Comparison of ENCODE assay signal across 10 mouse cellular contexts in genomic region chr8:120370461-120370860, GRCm38 (mm10).
DNase-seq lines count a peak whose midpoint lies in the region; ATAC-seq and TF ChIP-seq lines count a peak whose summit lies in the region.
"Had no signal": no experiment of that assay in that cellular context is flagged by ENCODE, and none has a peak within 500 bp of the region (broad histone marks: within the 10 kb centered on the region; RNA-seq: fewer than 3 reads in every experiment).

No protein-coding gene starts in this region.

- ATAC-seq in lung, embryonic 14.5 days (ENCODE audit: insufficient read depth) = no peak
- ATAC-seq in liver, embryonic 16.5 days (ENCODE audit: low read depth) = no peak

- 55% methylated on average over 4 of the region's 4 CpGs for WGBS in heart, embryonic 10.5 days
- WGBS in lung, embryonic 14.5 days = 61% methylated on average over 4 of the region's 4 CpGs
- whole genome bisulfite sequencing in liver, embryonic 16.5 days (ENCODE audit: insufficient replicate concordance) = 22% methylated on average over 4 of the region's 4 CpGs

- no peaks in the 10 kb centered on the region for H3K9me3 ChIP-seq in heart, embryonic 10.5 days
- H3K9me3 ChIP-seq in lung, embryonic 14.5 days (ENCODE audit: low read depth, low read length) = no peaks in the 10 kb centered on the region
- no peaks in the 10 kb centered on the region for H3K9me3 ChIP-seq in liver, embryonic 16.5 days (replicated peaks; ENCODE audit: control insufficient read depth, low read length)
- H3K9me3 ChIP-seq: limb, embryonic 15.5 days had no signal

- H3K4me2 ChIP-seq in lung, embryonic 14.5 days = no peak overlapping the region
- H3K4me2 ChIP-seq in liver, embryonic 16.5 days (ENCODE audit: low read depth, low read length) = peak overlapping the region; percentile 88
- H3K4me2 ChIP-seq: limb, embryonic 15.5 days had no signal

- H3K36me3 ChIP-seq in heart, embryonic 10.5 days = no peaks in the 10 kb centered on the region
- H3K36me3 ChIP-seq in lung, embryonic 14.5 days (ENCODE audit: insufficient read depth) = no peaks in the 10 kb centered on the region
- H3K36me3 ChIP-seq in liver, embryonic 16.5 days (ENCODE audit: control insufficient read depth, insufficient read depth) = no peaks in the 10 kb centered on the region
- H3K36me3 ChIP-seq: limb, embryonic 15.5 days had no signal

- no peak overlapping the region for H3K4me3 ChIP-seq in heart, embryonic 10.5 days
- H3K4me3 ChIP-seq in lung, embryonic 14.5 days (ENCODE audit: low read depth, low read length) = no peak overlapping the region
- H3K4me3 ChIP-seq in brown adipose tissue, adult 24 weeks (ENCODE audit: insufficient read depth, low read depth, low read length) = no peak overlapping the region
- peak overlapping the region; percentile 67 for H3K4me3 ChIP-seq in liver, embryonic 16.5 days (ENCODE audit: low read depth, low read length)
- H3K4me3 ChIP-seq: limb, embryonic 15.5 days; myocyte had no signal

- H3K9ac ChIP-seq in lung, embryonic 14.5 days = no peak overlapping the region
- H3K9ac ChIP-seq in liver, embryonic 16.5 days (ENCODE audit: low read depth, low read length) = peak overlapping the region; percentile 80
- H3K9ac ChIP-seq: limb, embryonic 15.5 days had no signal

- no peak for DNase-seq in heart, embryonic 10.5 days (ENCODE audit: low spot score)
- DNase-seq in heart, adult 9 months (ENCODE audit: low spot score in 2 of 2) = no peak
- DNase-seq in lung, embryonic 14.5 days = peak; percentile 53
- no peak for DNase-seq in lung, postnatal 10 days
- no peak for DNase-seq in urinary bladder, adult 18-20 months (ENCODE audit: low spot score in 2 of 2)
- no peak for DNase-seq in testis, postnatal 14 days (ENCODE audit: low spot score)

- TF ChIP-seq CTCF in lung, embryonic 14.5 days (IDR thresholded peaks at IDR 0.05; ENCODE audit: low read depth) = peak; percentile 34

- no peaks in the 10 kb centered on the region for H3K27me3 ChIP-seq in heart, embryonic 10.5 days (ENCODE audit: insufficient read depth, poor library complexity, severe bottlenecking)
- H3K27me3 ChIP-seq in lung, embryonic 14.5 days (ENCODE audit: insufficient read depth, low read length) = no peaks in the 10 kb centered on the region
- no peaks in the 10 kb centered on the region for H3K27me3 ChIP-seq in liver, embryonic 16.5 days (ENCODE audit: control insufficient read depth, insufficient read depth, low read depth, low read length)
- H3K27me3 ChIP-seq: limb, embryonic 15.5 days had no signal

- H3K4me1 ChIP-seq in heart, embryonic 10.5 days = peaks cover 98% of the 10 kb centered on the region
- H3K4me1 ChIP-seq in lung, embryonic 14.5 days (ENCODE audit: insufficient read depth) = peaks cover 36% of the 10 kb centered on the region
- peaks cover 51% of the 10 kb centered on the region for H3K4me1 ChIP-seq in brown adipose tissue, adult 24 weeks (ENCODE audit: control insufficient read depth, insufficient read depth, insufficient read length, low read length)
- peaks cover 92% of the 10 kb centered on the region for H3K4me1 ChIP-seq in liver, embryonic 16.5 days (ENCODE audit: control insufficient read depth, low read depth, low read length)

- peak overlapping the region; percentile 90 for H3K27ac ChIP-seq in heart, embryonic 10.5 days
- peak overlapping the region; percentile 52; the same call in 1 of the 2 replicates for H3K27ac ChIP-seq in lung, embryonic 14.5 days (ENCODE audit: low read depth)
- H3K27ac ChIP-seq in brown adipose tissue, adult 24 weeks (replicated peaks; ENCODE audit: low read depth, low read length) = 0 out of 2 replicates have a peak overlapping the region, but pooled peaks have one; percentile 19
- H3K27ac ChIP-seq in liver, embryonic 16.5 days (ENCODE audit: low read length) = peak overlapping the region; percentile 98
- H3K27ac ChIP-seq: limb, embryonic 15.5 days had no signal

Comparison
In these comparisons a context has a peak if more than half of its experiments do, and no peak if none do; other contexts are left out.
1. H3K27ac ChIP-seq: peak in every context shown above with its lines; median percentile 98 in liver, embryonic 16.5 days; 90 in heart, embryonic 10.5 days; 52 in lung, embryonic 14.5 days; 19 in brown adipose tissue, adult 24 weeks.